Mouse (Mus musculus) left cerebral cortex, postnatal 10 days (tissue): ENCODE measurements at regions not wholly inside any gene's neighbourhood (a gene's known extent, or its start where the extent isn't known, plus 50 kb on each side); places are given as distances from the start of the nearest gene placed in this dataset.

Source experiments
- DNase-seq, 2 experiments: peaks; one replicate each; pipeline ENCODE4 v3.0.0; 2021 to 2022; ENCODE audit warnings: low spot score in 2 of 2, mixed read lengths in 1 of 2; ENCODE audit errors: extremely low spot score in 1 of 2
- intact Hi-C: fragments of 180-260 bp; cut with DNase I; formaldehyde crosslinking; loops from one replicate; pipeline ENCODE4 v1.15.1; 2025

- DNase-seq: peak in 1 of 2 experiments; percentile 43
- intact Hi-C loops: no loop called here
Measured at GRCm38 (mm10) chr2:178850320-178850719, 420.0 kb downstream of the Cdh26 start.

GRCm38 (mm10) chr2:178850769-178851168 lies 420.4 kb downstream of the Cdh26 start:
- intact Hi-C loops: no loop called here

GRCm38 (mm10) chr2:178854012-178854411 lies 423.7 kb downstream of the Cdh26 start:
- intact Hi-C loops: no loop called here
- no peak for DNase-seq

More at GRCm38 (mm10) chr2:178850769-178851168, 420.4 kb downstream of the Cdh26 start:
- no peak for DNase-seq

GRCm38 (mm10) chr2:178854760-178855159 lies 424.4 kb downstream of the Cdh26 start:
- DNase-seq: no peak
- intact Hi-C loops: no loop called here

GRCm38 (mm10) chr2:178862620-178863019 lies 432.3 kb downstream of the Cdh26 start:
- intact Hi-C loops: no loop called here
- no peak for DNase-seq

GRCm38 (mm10) chr2:178867086-178867485 lies 436.8 kb downstream of the Cdh26 start:
- no peak for DNase-seq
- intact Hi-C loops: no loop called here

- no peak for DNase-seq
- intact Hi-C loops: no loop called here
Measured at GRCm38 (mm10) chr2:178869160-178869559, 438.8 kb downstream of the Cdh26 start.

GRCm38 (mm10) chr2:178878436-178878835 lies 448.1 kb downstream of the Cdh26 start:
- intact Hi-C loops: no loop called here
- DNase-seq: no peak

- DNase-seq: no peak
- intact Hi-C loops: no loop called here
Measured at GRCm38 (mm10) chr2:178885686-178886085, 455.4 kb downstream of the Cdh26 start.

- intact Hi-C loops: no loop called here
Measured at GRCm38 (mm10) chr2:178888704-178889103, 458.4 kb downstream of the Cdh26 start.

GRCm38 (mm10) chr2:178902397-178902796 lies 472.1 kb downstream of the Cdh26 start:
- DNase-seq: no peak
- intact Hi-C loops: no loop called here

More at GRCm38 (mm10) chr2:178888704-178889103, 458.4 kb downstream of the Cdh26 start:
- DNase-seq: peak in 1 of 2 experiments; percentile 31

- no peak for DNase-seq
- intact Hi-C loops: no loop called here
Measured at GRCm38 (mm10) chr2:178909325-178909724, 479.0 kb downstream of the Cdh26 start.

GRCm38 (mm10) chr2:178911646-178912045 lies 481.3 kb downstream of the Cdh26 start:
- no peak for DNase-seq
- intact Hi-C loops: no loop called here

- DNase-seq: no peak
- intact Hi-C loops: no loop called here
Measured at GRCm38 (mm10) chr2:178916316-178917033, 486.1 kb downstream of the Cdh26 start.

- DNase-seq: no peak
- intact Hi-C loops: no loop called here
Measured at GRCm38 (mm10) chr2:178924456-178925115, 494.3 kb downstream of the Cdh26 start.

- DNase-seq: no peak
- intact Hi-C loops: no loop called here
Measured at GRCm38 (mm10) chr2:178927038-178927660, 496.8 kb downstream of the Cdh26 start.

GRCm38 (mm10) chr2:178929033-178929432 lies 498.7 kb downstream of the Cdh26 start:
- intact Hi-C loops: no loop called here

GRCm38 (mm10) chr2:178930125-178930524 lies 499.8 kb downstream of the Cdh26 start:
- intact Hi-C loops: no loop called here
- no peak for DNase-seq

More at GRCm38 (mm10) chr2:178929033-178929432, 498.7 kb downstream of the Cdh26 start:
- peak; percentile 20 to 47 for DNase-seq

- intact Hi-C loops: no loop called here
Measured at GRCm38 (mm10) chr2:178948471-178948870, 493.8 kb upstream of the Cdh4 start.

GRCm38 (mm10) chr2:178949103-178949502 lies 493.1 kb upstream of the Cdh4 start:
- DNase-seq: no peak
- intact Hi-C loops: no loop called here

More at GRCm38 (mm10) chr2:178948471-178948870, 493.8 kb upstream of the Cdh4 start:
- no peak for DNase-seq
